Mouse (Mus musculus) MEL (cell line): ENCODE data around the gene Cxcr2. TPM values are rescaled to one million over a fixed set of nuclear protein-coding genes. Genes with fewer than 3 reads are reported as not detected.

ENCODE experiments used
- DNase-seq: peaks from one replicate; pipeline ENCODE4 v3.0.0; 2011; ENCODE audit warnings: low read depth, low spot score
- H3K27ac ChIP-seq: 2 replicates; pipeline ENCODE4 v1.5.1; 2012; ENCODE audit warnings: low read depth, mild to moderate bottlenecking, control low read depth, low read length, moderate library complexity; ENCODE audit not compliant: control insufficient read depth
- H3K27me3 ChIP-seq, 2 experiments: fragments of 150-350 bp in 1 of 2; sonication (generic) in 1 of 2; 2 replicates each; pipeline ENCODE4 v1.6.1; 2012; ENCODE audit warnings: low read length in 2 of 2, mild to moderate bottlenecking in 2 of 2, improper control_type of control experiment in 1 of 2, moderate library complexity in 1 of 2; ENCODE audit not compliant: insufficient read depth in 2 of 2, control insufficient read depth in 1 of 2
- H3K36me3 ChIP-seq, 2 experiments: 2 replicates each; pipeline ENCODE4 v1.6.1; 2012 to 2014; ENCODE audit warnings: low read length in 2 of 2, improper control_type of control experiment in 1 of 2, inconsistent platforms in 1 of 2, mild to moderate bottlenecking in 1 of 2; ENCODE audit not compliant: insufficient read depth in 2 of 2, control insufficient read depth in 1 of 2
- H3K4me1 ChIP-seq, 2 experiments: fragments of 150-350 bp in 1 of 2; sonication (generic) in 1 of 2; 2 replicates each; pipeline ENCODE4 v1.6.1; 2012; ENCODE audit warnings: low read length in 2 of 2, improper control_type of control experiment in 1 of 2, mild to moderate bottlenecking in 1 of 2; ENCODE audit not compliant: insufficient read depth in 2 of 2, control insufficient read depth in 1 of 2
- H3K4me3 ChIP-seq, 2 experiments: fragments of 150-350 bp in 1 of 2; sonication (generic) in 1 of 2; 2 replicates each; pipeline ENCODE4 v1.5.1; 2012; ENCODE audit warnings: low read depth in 2 of 2, low read length in 2 of 2, mild to moderate bottlenecking in 2 of 2, moderate library complexity in 2 of 2, control low read depth in 1 of 2, improper control_type of control experiment in 1 of 2; ENCODE audit not compliant: control insufficient read depth in 1 of 2, insufficient read depth in 1 of 2
- H3K79me2 ChIP-seq: 2 replicates; pipeline ENCODE4 v1.6.1; 2012; ENCODE audit warnings: mild to moderate bottlenecking, low read length, moderate library complexity; ENCODE audit not compliant: control insufficient read depth, poor library complexity, insufficient read depth
- H3K9ac ChIP-seq: 2 replicates; pipeline ENCODE4 v1.6.1; 2012; ENCODE audit warnings: low read depth, mild to moderate bottlenecking, control low read depth, low read length, moderate library complexity; ENCODE audit not compliant: control insufficient read depth, poor library complexity, severe bottlenecking
- H3K9me3 ChIP-seq: fragments of 150-350 bp; sonication (generic); replicated peaks from 2 replicates; pipeline ENCODE4 v1.6.1; 2012; ENCODE audit warnings: mild to moderate bottlenecking, low read length, improper control_type of control experiment, moderate library complexity; ENCODE audit not compliant: insufficient read depth
- BHLHE40 ChIP-seq: IDR thresholded peaks from 2 replicates; pipeline ENCODE4 v1.6.1; 2012; ENCODE audit warnings: low read depth, mild to moderate bottlenecking, inconsistent platforms, low read length, improper control_type of control experiment, borderline replicate concordance
- CHD1 ChIP-seq: IDR thresholded peaks from 2 replicates; pipeline ENCODE4 v1.6.1; 2012; ENCODE audit warnings: low read depth, mild to moderate bottlenecking, inconsistent platforms, low read length, improper control_type of control experiment
- E2F4 ChIP-seq: IDR thresholded peaks from 2 replicates; pipeline ENCODE4 v1.6.1; 2011; ENCODE audit warnings: low read depth, low read length, improper control_type of control experiment, borderline replicate concordance
- ETS1 ChIP-seq: IDR thresholded peaks from 2 replicates; pipeline ENCODE4 v1.6.1; 2012; ENCODE audit warnings: low read depth, mild to moderate bottlenecking, inconsistent platforms, low read length, improper control_type of control experiment, moderate library complexity
- GABPA ChIP-seq: IDR thresholded peaks from 2 replicates; pipeline ENCODE4 v1.6.1; 2012; ENCODE audit warnings: low read depth, mild to moderate bottlenecking, inconsistent platforms, low read length, improper control_type of control experiment, moderate library complexity
- GATA1 ChIP-seq: IDR thresholded peaks from 2 replicates; pipeline ENCODE4 v1.6.1; 2011; ENCODE audit warnings: low read depth, low read length, improper control_type of control experiment
- HCFC1 ChIP-seq: IDR thresholded peaks from 2 replicates; pipeline ENCODE4 v1.6.1; 2012; ENCODE audit warnings: low read depth, mild to moderate bottlenecking, inconsistent platforms, low read length, improper control_type of control experiment, moderate library complexity
- MAX ChIP-seq: IDR thresholded peaks from 2 replicates; pipeline ENCODE4 v1.6.1; 2011; ENCODE audit warnings: low read length, improper control_type of control experiment
- MEF2A ChIP-seq: IDR thresholded peaks from 2 replicates; pipeline ENCODE4 v1.6.1; 2014; ENCODE audit warnings: low read depth, mild to moderate bottlenecking, inconsistent platforms, low read length, improper control_type of control experiment; ENCODE audit not compliant: poor library complexity, insufficient replicate concordance, severe bottlenecking; ENCODE audit errors: extremely low read depth
- POLR2A ChIP-seq, 2 experiments: IDR thresholded peaks; 2 replicates each; pipeline ENCODE4 v1.6.1; 2011 to 2012; ENCODE audit warnings: low read length in 2 of 2, mild to moderate bottlenecking in 2 of 2, control low read depth in 1 of 2, improper control_type of control experiment in 1 of 2, low read depth in 1 of 2, moderate library complexity in 1 of 2; ENCODE audit not compliant: control insufficient read depth in 1 of 2, insufficient read depth in 1 of 2, poor library complexity in 1 of 2
- RAD21 ChIP-seq: IDR thresholded peaks from 2 replicates; pipeline ENCODE4 v1.6.1; 2011; ENCODE audit warnings: mild to moderate bottlenecking, low read depth, low read length, improper control_type of control experiment
- RCOR1 ChIP-seq: IDR thresholded peaks from 2 replicates; pipeline ENCODE4 v1.6.1; 2012; ENCODE audit warnings: low read depth, mild to moderate bottlenecking, inconsistent platforms, low read length, improper control_type of control experiment
- SMC3 ChIP-seq: IDR thresholded peaks from 2 replicates; pipeline ENCODE4 v1.6.1; 2011; ENCODE audit warnings: low read depth, low read length, improper control_type of control experiment
- TCF12 ChIP-seq: IDR thresholded peaks from 2 replicates; pipeline ENCODE4 v1.6.1; 2014; ENCODE audit warnings: low read depth, mild to moderate bottlenecking, inconsistent platforms, low read length, improper control_type of control experiment, moderate library complexity
- UBTF ChIP-seq: IDR thresholded peaks from 2 replicates; pipeline ENCODE4 v1.6.1; 2012; ENCODE audit warnings: low read depth, mild to moderate bottlenecking, inconsistent platforms, low read length, improper control_type of control experiment, moderate library complexity, borderline replicate concordance; ENCODE audit not compliant: insufficient read depth
- USF1 ChIP-seq: IDR thresholded peaks from 2 replicates; pipeline ENCODE4 v1.6.1; 2014; ENCODE audit warnings: low read depth, mild to moderate bottlenecking, inconsistent platforms, low read length, improper control_type of control experiment, moderate library complexity
- ZC3H11A ChIP-seq: IDR thresholded peaks from 2 replicates; pipeline ENCODE4 v1.6.1; 2012; ENCODE audit warnings: low read depth, mild to moderate bottlenecking, inconsistent platforms, low read length, improper control_type of control experiment
- ZMIZ1 ChIP-seq: IDR thresholded peaks from 2 replicates; pipeline ENCODE4 v1.6.1; 2012; ENCODE audit warnings: low read depth, mild to moderate bottlenecking, inconsistent platforms, low read length, improper control_type of control experiment, moderate library complexity
- polyA plus RNA-seq, 2 experiments: library from polyadenylated mRNA; stranded (reverse) in 1 of 2; unstranded in 1 of 2; fragments of >175 nt in 1 of 2; fragments of >200 nt in 1 of 2; gene quantifications; 2 replicates each; pipeline versions ENCODE4 v1.2.1 to v1.2.4; 2012; ENCODE audit warnings: low replicate concordance in 2 of 2, low read depth in 1 of 2; ENCODE audit not compliant: insufficient read length in 2 of 2, insufficient read depth in 1 of 2, missing spikeins in 1 of 2
- total RNA-seq: library from RNA; depleted of rRNA; stranded (reverse); fragments of 300-350 nt; gene quantifications from 2 replicates; pipeline ENCODE4 v1.2.3, GENCODE M21; 2012; rRNA removed

The Cxcr2 gene
- total and polyA plus RNA-seq, 3 experiments = 0.11 to 0.92 TPM; not detected in 1

- Histone ChIP-seq H3K4me3 (no peak overlapping the region), H3K27me3 (no peaks in the 10 kb centered on the region)
- TF ChIP-seq BHLHE40 (no peak), TCF12 (no peak), MEF2A (no peak), ETS1 (no peak), RAD21 (no peak), ZC3H11A (no peak), ZMIZ1 (no peak), HCFC1 (no peak), USF1 (no peak), MAX (no peak), SMC3 (no peak), RCOR1 (no peak), UBTF (no peak), CHD1 (no peak), GABPA (no peak), POLR2A (IDR thresholded peaks at IDR 0.05; ENCODE audit: control insufficient read depth in 1 of 2, insufficient read depth in 1 of 2, low read depth in 1 of 2, low read length in 2 of 2, poor library complexity in 1 of 2) (no peak), E2F4 (no peak)
These were observed 54.1 kb downstream of the Cxcr2 start for GRCm38 (mm10) chr1:74207906-74208305.

GRCm38 (mm10) chr1:74208941-74209340, 55.2 kb downstream of the Cxcr2 start:
- H3K4me1 ChIP-seq = no peaks in the 10 kb centered on the region

More at GRCm38 (mm10) chr1:74207906-74208305, 54.1 kb downstream of the Cxcr2 start:
- Histone ChIP-seq H3K9me3 (no peaks in the 10 kb centered on the region), H3K27ac (no peak overlapping the region), H3K9ac (no peak overlapping the region), H3K36me3 (no peaks in the 10 kb centered on the region), H3K79me2 (no peaks in the 10 kb centered on the region), H3K4me1 (no peaks in the 10 kb centered on the region)
- DNase-seq = no peak

More at GRCm38 (mm10) chr1:74208941-74209340, 55.2 kb downstream of the Cxcr2 start:
- no peak overlapping the region for H3K4me3 ChIP-seq
- H3K27ac ChIP-seq = no peak overlapping the region
- H3K36me3 ChIP-seq = no peaks in the 10 kb centered on the region
- no peaks in the 10 kb centered on the region for H3K79me2 ChIP-seq
- no peak overlapping the region for H3K9ac ChIP-seq
- DNase-seq = no peak
- TF ChIP-seq GATA1 = no peak
- H3K9me3 ChIP-seq = no peaks in the 10 kb centered on the region
- no peaks in the 10 kb centered on the region; a peak in 1 of 4 replicates for H3K27me3 ChIP-seq

Other genes starting within 250 kb of the Cxcr2 start
- gene Tns1, start 29.5 kb upstream of the Cxcr2 start, total RNA-seq = not detected in 2 replicates
- under 1 TPM in 1 of 2 experiments, not detected in 1; 0.11 TPM for gene Tns1, start 29.5 kb upstream of the Cxcr2 start, polyA plus RNA-seq
- 0.04 TPM in 1 of 2 replicates, not detected in the other for gene Rufy4, start 28.4 kb upstream of the Cxcr2 start, total RNA-seq
- under 1 TPM in 1 of 2 experiments, not detected in 1; 0.10 TPM for gene Rufy4, start 28.4 kb upstream of the Cxcr2 start, polyA plus RNA-seq
- not detected in 2 replicates for gene Cxcr1, start 40.6 kb downstream of the Cxcr2 start, total RNA-seq
- gene Cxcr1, start 40.6 kb downstream of the Cxcr2 start, polyA plus RNA-seq = not detected
- 141 and 166 TPM in 2 replicates for gene Arpc2, start 82.1 kb downstream of the Cxcr2 start, total RNA-seq
- gene Arpc2, start 82.1 kb downstream of the Cxcr2 start, polyA plus RNA-seq = 100 to 1,000 TPM; 108 to 423 TPM
- 0.16 TPM in 1 of 2 replicates, not detected in the other for gene Gpbar1, start 124.6 kb downstream of the Cxcr2 start, total RNA-seq
- not detected for gene Gpbar1, start 124.6 kb downstream of the Cxcr2 start, polyA plus RNA-seq
- gene Aamp, start 130.7 kb downstream of the Cxcr2 start, total RNA-seq = 107 and 108 TPM in 2 replicates
- gene Aamp, start 130.7 kb downstream of the Cxcr2 start, polyA plus RNA-seq = 100 to 1,000 TPM in 1 of 2 experiments, not detected in 1; 169 TPM
- 48.2 and 52.5 TPM in 2 replicates for gene Pnkd, start 130.9 kb downstream of the Cxcr2 start, total RNA-seq
- gene Pnkd, start 130.9 kb downstream of the Cxcr2 start, polyA plus RNA-seq = 10 to 100 TPM in 1 of 2 experiments, not detected in 1; 64.2 TPM
- gene Tmbim1, start 151.6 kb downstream of the Cxcr2 start, total RNA-seq = 10.3 and 13.0 TPM in 2 replicates
- 10 to 100 TPM in 1 of 2 experiments, not detected in 1; 20.8 TPM for gene Tmbim1, start 151.6 kb downstream of the Cxcr2 start, polyA plus RNA-seq
- 0.08 TPM in 1 of 2 replicates, not detected in the other for gene Catip, start 208.1 kb downstream of the Cxcr2 start, total RNA-seq
- gene Catip, start 208.1 kb downstream of the Cxcr2 start, polyA plus RNA-seq = under 1 TPM in 1 of 2 experiments, not detected in 1; 0.08 TPM
- 0.26 TPM in 1 of 2 replicates, not detected in the other for gene Slc11a1, start 221.2 kb downstream of the Cxcr2 start, total RNA-seq
- under 1 TPM in 1 of 2 experiments, not detected in 1; 0.11 TPM for gene Slc11a1, start 221.2 kb downstream of the Cxcr2 start, polyA plus RNA-seq
- 18.0 TPM in 2 replicates for gene Ctdsp1, start 237.5 kb downstream of the Cxcr2 start, total RNA-seq
- 10 to 100 TPM in 1 of 2 experiments, not detected in 1; 69.8 TPM for gene Ctdsp1, start 237.5 kb downstream of the Cxcr2 start, polyA plus RNA-seq